Mouse (Mus musculus): ENCODE measurements around the gene Olfr629. TPM values are rescaled to one million over a fixed set of nuclear protein-coding genes. Genes with fewer than 3 reads are reported as not detected.
"Not testable (repeated sequence)": the region's sequence is repeated elsewhere in the genome, so short reads cannot be mapped to it uniquely, and the experiment has no call there.

Gene Olfr629
- polyA plus RNA-seq (2011; ENCODE audit: insufficient read length, low read depth, missing spikeins) = not detected in 2 replicates

DNA sequence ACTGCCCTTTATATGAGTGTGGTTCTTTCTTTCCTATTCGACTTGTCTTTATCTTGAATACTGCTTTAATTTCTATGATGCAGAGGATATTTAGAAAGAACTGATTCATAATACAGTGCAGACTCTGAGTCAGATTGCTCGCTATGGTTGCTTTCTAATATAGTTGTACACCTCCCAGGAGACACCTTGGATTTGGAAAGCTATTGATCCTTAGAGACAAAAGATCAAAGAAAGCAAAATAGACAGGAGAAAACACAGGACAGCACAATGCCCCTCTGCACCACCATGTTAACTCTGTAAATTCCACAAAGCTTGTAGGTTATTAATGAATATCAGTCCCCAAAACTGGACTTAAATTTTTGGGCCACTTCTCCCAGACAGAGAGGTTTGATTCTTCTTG is at the start of gene Olfr629:
Gene Olfr629 (minus strand): TSS at position 101 of the 400 bp plus-strand sequence.
- TF ChIP-seq POLR2A (IDR thresholded peaks at IDR 0.05; ENCODE audit: low read depth, low read length) (no peak), CTCF (IDR thresholded peaks at IDR 0.05; ENCODE audit: borderline replicate concordance, insufficient read depth, low read length) (no peak)
- Histone ChIP-seq H3K4me3 (ENCODE audit: insufficient read depth, low read length) (no peak within 1 kb of the TSS), H3K4me1 (ENCODE audit: control insufficient read depth, insufficient read depth, low read length) (no peaks in the 10 kb centered on the region), H3K27ac (ENCODE audit: insufficient read depth, low read length) (no peak within 1 kb of the TSS)

GRCm38 (mm10) chr7:103792669-103793388 is 48.1 kb upstream of the Olfr629 start:
- no peak overlapping the region for H3K27ac ChIP-seq (ENCODE audit: insufficient read depth, low read length)
- no peak overlapping the region for H3K4me3 ChIP-seq (ENCODE audit: insufficient read depth, low read length)
- TF ChIP-seq CTCF (IDR thresholded peaks at IDR 0.05; ENCODE audit: borderline replicate concordance, insufficient read depth, low read length) (no peak), POLR2A (IDR thresholded peaks at IDR 0.05; ENCODE audit: low read depth, low read length) (no peak)
- H3K4me1 ChIP-seq (ENCODE audit: control insufficient read depth, insufficient read depth, low read length) = no peaks in the 10 kb centered on the region

- TF ChIP-seq CTCF (IDR thresholded peaks at IDR 0.05; ENCODE audit: borderline replicate concordance, insufficient read depth, low read length) = no peak
- no peak for TF ChIP-seq POLR2A (IDR thresholded peaks at IDR 0.05; ENCODE audit: low read depth, low read length)
- H3K4me1 ChIP-seq (ENCODE audit: control insufficient read depth, insufficient read depth, low read length) = no peaks in the 10 kb centered on the region
- H3K4me3 ChIP-seq (ENCODE audit: insufficient read depth, low read length) = no peak within 1 kb of the TSS
- H3K27ac ChIP-seq (ENCODE audit: insufficient read depth, low read length) = no peak within 1 kb of the TSS
Measured at GRCm38 (mm10) chr7:103791721-103792120, 47.0 kb upstream of the Olfr629 start, which contains the start of gene Olfr67. Olfr67 (minus strand) TSS chr7:103791821.

- Histone ChIP-seq H3K4me1 (ENCODE audit: control insufficient read depth, insufficient read depth, low read length) (no peaks in the 10 kb centered on the region), H3K27ac (ENCODE audit: insufficient read depth, low read length) (no peak within 1 kb of the TSS), H3K4me3 (ENCODE audit: insufficient read depth, low read length) (no peak within 1 kb of the TSS)
- TF ChIP-seq CTCF (IDR thresholded peaks at IDR 0.05; ENCODE audit: borderline replicate concordance, insufficient read depth, low read length) (no peak), POLR2A (IDR thresholded peaks at IDR 0.05; ENCODE audit: low read depth, low read length) (no peak)
Measured at GRCm38 (mm10) chr7:103779598-103779997, 34.9 kb upstream of the Olfr629 start, which contains the start of gene Olfr68. Olfr68 (minus strand) TSS chr7:103779698.

DNA sequence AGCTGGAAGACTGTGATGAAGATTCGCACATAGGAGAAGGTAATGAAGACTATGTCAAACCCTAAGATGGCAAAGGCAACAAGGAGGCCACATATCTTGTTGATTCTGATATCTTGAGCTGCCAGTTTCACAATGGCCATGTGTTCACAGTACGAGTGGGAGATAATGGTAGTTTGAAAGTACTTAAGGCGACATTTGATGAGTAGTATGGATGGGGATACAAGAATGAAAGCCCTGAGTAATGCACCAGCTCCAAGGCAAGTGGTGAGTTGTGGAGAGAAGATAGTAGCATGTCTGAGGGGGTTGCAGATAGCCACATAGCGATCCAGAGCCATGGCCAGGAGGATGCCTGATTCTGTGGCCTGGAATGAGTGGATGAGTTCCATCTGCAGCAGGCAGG is 32.9 kb upstream of the Olfr629 start:
- H3K4me3 ChIP-seq (ENCODE audit: insufficient read depth, low read length); H3K4me1 ChIP-seq (ENCODE audit: control insufficient read depth, insufficient read depth, low read length); H3K27ac ChIP-seq (ENCODE audit: insufficient read depth, low read length): not testable (repeated sequence)

DNA sequence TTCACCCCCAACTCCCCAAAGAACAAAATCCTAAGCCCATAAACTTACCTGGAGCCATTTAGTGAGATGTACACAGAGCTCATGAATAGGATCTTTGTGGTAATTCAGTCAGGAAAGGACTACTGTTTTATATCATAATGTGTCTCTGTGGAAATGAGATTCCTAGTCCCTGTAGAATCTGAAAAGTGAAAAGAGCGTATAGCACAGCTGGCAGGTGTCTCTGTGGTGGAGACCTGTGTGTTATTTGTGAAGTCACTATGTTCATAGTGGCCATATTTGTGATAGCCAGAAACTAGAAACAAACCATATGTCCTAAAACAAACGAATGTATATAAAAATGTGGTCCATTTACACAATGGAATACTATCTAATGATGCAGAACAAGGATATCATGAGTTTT is 26.8 kb upstream of the Olfr629 start, which contains the start of gene Olfr69:
Gene Olfr69 (minus strand): TSS at position 101 of the 400 bp plus-strand sequence.
- TF ChIP-seq POLR2A (IDR thresholded peaks at IDR 0.05; ENCODE audit: low read depth, low read length) = no peak
- TF ChIP-seq CTCF (IDR thresholded peaks at IDR 0.05; ENCODE audit: borderline replicate concordance, insufficient read depth, low read length) = no peak
- Histone ChIP-seq H3K4me3 (ENCODE audit: insufficient read depth, low read length) (no peak within 1 kb of the TSS), H3K27ac (ENCODE audit: insufficient read depth, low read length) (no peak within 1 kb of the TSS), H3K4me1 (ENCODE audit: control insufficient read depth, insufficient read depth, low read length) (no peaks in the 10 kb centered on the region)

- H3K4me3 ChIP-seq (ENCODE audit: insufficient read depth, low read length); H3K27ac ChIP-seq (ENCODE audit: insufficient read depth, low read length); H3K4me1 ChIP-seq (ENCODE audit: control insufficient read depth, insufficient read depth, low read length): not testable (repeated sequence)
Measured at GRCm38 (mm10) chr7:103767687-103768086, 22.9 kb upstream of the Olfr629 start.

- H3K4me1 ChIP-seq (ENCODE audit: control insufficient read depth, insufficient read depth, low read length); H3K4me3 ChIP-seq (ENCODE audit: insufficient read depth, low read length); H3K27ac ChIP-seq (ENCODE audit: insufficient read depth, low read length): not testable (repeated sequence)
Measured at GRCm38 (mm10) chr7:103762212-103762611, 17.5 kb upstream of the Olfr629 start.

DNA sequence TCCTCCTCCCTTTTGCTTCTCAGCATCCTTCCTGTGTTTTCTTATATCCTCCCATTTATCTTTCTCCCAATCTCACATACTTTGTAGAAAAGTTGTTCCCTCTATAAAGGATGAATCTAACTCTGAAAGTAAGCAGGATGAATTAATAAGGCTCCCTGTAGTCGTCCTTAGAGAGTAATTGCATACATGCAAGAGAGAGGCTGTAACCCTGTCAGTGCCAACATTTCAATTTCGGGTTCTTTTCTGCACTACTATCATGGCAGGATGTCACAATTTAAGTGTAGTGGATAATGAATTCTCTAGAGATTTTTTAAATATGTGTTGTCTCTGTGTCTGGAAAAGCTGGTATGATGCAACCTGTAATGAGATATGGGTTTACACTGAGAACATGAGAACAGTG is 12.5 kb upstream of the Olfr629 start, which contains the start of gene Olfr630:
Gene Olfr630 (minus strand): TSS at position 101 of the 400 bp plus-strand sequence.
- Histone ChIP-seq H3K27ac (ENCODE audit: insufficient read depth, low read length) (no peak within 1 kb of the TSS), H3K4me3 (ENCODE audit: insufficient read depth, low read length) (no peak within 1 kb of the TSS), H3K4me1 (ENCODE audit: control insufficient read depth, insufficient read depth, low read length) (no peaks in the 10 kb centered on the region)
- TF ChIP-seq POLR2A (IDR thresholded peaks at IDR 0.05; ENCODE audit: low read depth, low read length) (no peak), CTCF (IDR thresholded peaks at IDR 0.05; ENCODE audit: borderline replicate concordance, insufficient read depth, low read length) (no peak)

GRCm38 (mm10) chr7:103730074-103730473 is 14.7 kb downstream of the Olfr629 start, which contains the start of gene Olfr628:
Olfr628 (plus strand) TSS chr7:103730374.
- no peak within 1 kb of the TSS for H3K27ac ChIP-seq (ENCODE audit: insufficient read depth, low read length)
- H3K4me3 ChIP-seq (ENCODE audit: insufficient read depth, low read length) = no peak within 1 kb of the TSS

GRCm38 (mm10) chr7:103716398-103716797 is 28.3 kb downstream of the Olfr629 start:
- H3K4me3 ChIP-seq (ENCODE audit: insufficient read depth, low read length); H3K4me1 ChIP-seq (ENCODE audit: control insufficient read depth, insufficient read depth, low read length); H3K27ac ChIP-seq (ENCODE audit: insufficient read depth, low read length): not testable (repeated sequence)

More at GRCm38 (mm10) chr7:103730074-103730473, 14.7 kb downstream of the Olfr629 start, which contains the start of gene Olfr628:
- no peaks in the 10 kb centered on the region for H3K4me1 ChIP-seq (ENCODE audit: control insufficient read depth, insufficient read depth, low read length)
- no peak for TF ChIP-seq POLR2A (IDR thresholded peaks at IDR 0.05; ENCODE audit: low read depth, low read length)
- no peak for TF ChIP-seq CTCF (IDR thresholded peaks at IDR 0.05; ENCODE audit: borderline replicate concordance, insufficient read depth, low read length)
